Mouse (Mus musculus) fibroblast of lung, adult 2 months (primary cell): ENCODE data around the gene Rln3.

Source experiments
- DNase-seq: peaks from one replicate; pipeline ENCODE4 v3.0.0-alpha.2; 2011; ENCODE audit warnings: low read depth

Gene Rln3

GRCm38 (mm10) chr8:84065037-84065436, 20.2 kb upstream of the Rln3 start, which contains the start of gene Gm10643:
TSS of gene Gm10643 (minus strand) at chr8:84065137.
- DNase-seq = no peak

- DNase-seq = no peak
Measured at GRCm38 (mm10) chr8:84063861-84064610, 19.2 kb upstream of the Rln3 start.

DNA sequence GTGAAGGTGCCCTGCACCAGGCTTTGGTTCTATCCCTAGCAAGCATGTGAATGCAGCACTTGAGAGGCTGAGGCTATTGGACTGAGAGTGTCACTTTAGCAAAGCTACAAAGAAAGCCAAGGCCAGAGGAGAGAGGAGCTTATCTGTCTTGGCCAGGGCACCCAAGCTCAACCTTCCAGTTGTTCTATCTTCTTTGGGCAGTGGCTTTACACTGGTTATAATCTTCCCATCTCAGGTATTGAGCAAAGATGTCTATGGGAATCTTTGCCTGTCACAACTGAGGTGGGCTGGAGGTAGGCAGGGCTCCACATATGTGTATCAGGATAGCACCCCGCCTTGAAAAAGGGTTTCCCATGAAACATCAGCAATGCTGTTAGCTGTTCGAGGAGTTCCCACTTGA, 15.4 kb upstream of the Rln3 start:
- DNase-seq = no peak

DNA sequence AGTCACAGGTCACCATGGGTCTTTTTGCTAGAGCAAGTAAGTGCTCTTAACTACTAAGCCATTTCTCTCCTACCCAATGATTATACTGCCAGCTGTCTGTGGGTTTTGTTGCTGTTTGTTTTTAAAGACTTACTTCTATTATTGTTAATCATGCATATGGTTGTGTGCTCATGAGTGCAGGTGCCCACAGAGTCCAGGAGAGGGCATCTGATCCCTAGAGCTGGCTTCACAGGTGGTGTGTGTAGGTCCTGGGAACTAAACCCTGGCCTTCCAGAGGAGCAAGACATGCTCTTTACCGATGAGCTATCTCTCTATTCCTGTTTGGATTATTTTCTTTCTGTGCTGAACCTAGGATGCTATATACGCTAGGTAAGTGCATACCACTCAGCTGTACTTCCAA, 14.4 kb upstream of the Rln3 start:
- no peak for DNase-seq

GRCm38 (mm10) chr8:84057827-84058226, 13.0 kb upstream of the Rln3 start:
- DNase-seq = no peak

DNA sequence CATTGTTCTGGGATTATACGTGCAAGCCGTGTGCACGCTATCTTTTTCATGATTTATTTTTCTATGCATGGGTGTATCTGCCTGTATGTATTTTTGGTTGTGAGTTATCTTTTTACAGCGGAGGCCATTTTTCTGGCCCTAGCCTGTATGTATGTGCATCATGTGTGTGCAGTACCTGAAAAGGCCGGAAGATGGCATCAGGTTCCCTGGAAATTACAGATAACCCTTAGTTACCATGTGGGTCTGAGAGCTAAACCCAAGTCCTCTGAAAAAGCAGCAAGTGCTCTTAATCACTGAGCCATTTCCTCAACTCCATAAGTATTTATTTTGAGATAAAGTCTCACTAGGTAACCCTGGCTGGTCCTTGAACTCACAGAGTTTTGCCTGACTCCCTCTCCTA, 8.4 kb upstream of the Rln3 start:
- no peak for DNase-seq

DNA sequence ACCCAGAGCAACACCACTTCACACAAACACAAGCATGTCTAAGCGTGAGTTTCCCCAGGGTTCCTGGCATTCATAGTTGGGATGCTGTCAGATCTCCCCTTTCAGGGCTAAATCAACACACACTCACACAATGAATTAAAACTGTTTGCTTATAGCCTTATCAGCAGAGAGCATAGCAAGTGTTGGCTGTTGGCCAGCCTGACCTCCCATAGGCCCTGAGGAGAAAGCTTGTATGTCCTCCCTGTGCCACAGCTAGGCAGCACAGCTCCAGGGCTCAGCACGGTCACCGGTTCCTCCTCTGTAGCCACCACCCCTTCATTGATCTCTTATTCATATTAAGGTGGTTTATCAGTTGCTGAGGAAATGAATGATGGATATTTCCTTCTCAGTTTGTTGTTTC, 7.9 kb upstream of the Rln3 start:
- DNase-seq = no peak

GRCm38 (mm10) chr8:84048171-84048570, 3.4 kb upstream of the Rln3 start:
- no peak for DNase-seq

- DNase-seq = no peak
Measured at GRCm38 (mm10) chr8:84046505-84046904, 1.7 kb upstream of the Rln3 start.

- DNase-seq = no peak
Measured at GRCm38 (mm10) chr8:84044103-84044502, 697 bp downstream of the Rln3 start.

DNA sequence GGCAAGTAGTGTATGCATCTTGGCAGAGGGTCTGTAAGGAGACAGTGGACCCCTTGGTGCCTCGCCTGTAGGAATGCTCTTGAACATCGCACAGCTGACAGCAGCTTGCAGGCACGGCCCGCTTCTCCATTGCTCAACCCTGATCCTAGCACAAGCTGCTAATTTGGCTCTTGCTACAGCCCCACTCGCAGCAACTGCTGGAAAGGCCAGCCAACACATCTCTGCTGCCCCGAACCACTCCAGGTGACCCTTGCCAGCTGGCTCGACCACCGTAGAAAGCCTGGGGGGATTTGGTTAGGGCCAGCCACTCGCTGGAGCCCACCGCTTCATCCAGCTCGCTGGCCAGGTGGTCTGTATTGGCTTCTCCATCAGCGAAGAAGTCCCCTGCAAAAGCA, 1.9 kb downstream of the Rln3 start:
- DNase-seq = no peak

GRCm38 (mm10) chr8:84042066-84042947, 2.5 kb downstream of the Rln3 start, which contains the start of gene Il27ra:
TSS of gene Il27ra (minus strand) at chr8:84042589.
- DNase-seq = no peak

- DNase-seq = peak; percentile 44
Measured at GRCm38 (mm10) chr8:84039050-84039449, 5.8 kb downstream of the Rln3 start.

DNA sequence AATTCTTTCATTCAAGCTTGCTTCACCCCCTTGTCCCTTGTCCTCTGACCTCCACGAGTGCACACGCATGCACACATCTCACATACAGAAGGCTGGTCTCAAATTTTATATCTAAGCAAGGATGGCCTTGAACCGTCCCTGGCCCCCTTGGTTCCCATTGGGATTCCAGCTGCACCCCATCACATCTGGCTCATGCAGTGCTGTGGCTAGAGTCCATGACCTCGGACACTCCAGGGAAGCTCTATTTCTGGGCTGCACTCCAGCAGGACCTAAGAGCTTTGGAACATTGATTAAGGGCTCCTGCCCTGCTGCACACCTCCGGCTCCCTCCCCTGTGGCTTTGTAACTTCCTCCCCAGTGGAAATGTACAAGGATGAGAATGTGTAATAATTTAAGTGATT, 6.8 kb downstream of the Rln3 start:
- DNase-seq = no peak

- peak; percentile 62 for DNase-seq
Measured at GRCm38 (mm10) chr8:84032777-84033176, 12.0 kb downstream of the Rln3 start.

DNA sequence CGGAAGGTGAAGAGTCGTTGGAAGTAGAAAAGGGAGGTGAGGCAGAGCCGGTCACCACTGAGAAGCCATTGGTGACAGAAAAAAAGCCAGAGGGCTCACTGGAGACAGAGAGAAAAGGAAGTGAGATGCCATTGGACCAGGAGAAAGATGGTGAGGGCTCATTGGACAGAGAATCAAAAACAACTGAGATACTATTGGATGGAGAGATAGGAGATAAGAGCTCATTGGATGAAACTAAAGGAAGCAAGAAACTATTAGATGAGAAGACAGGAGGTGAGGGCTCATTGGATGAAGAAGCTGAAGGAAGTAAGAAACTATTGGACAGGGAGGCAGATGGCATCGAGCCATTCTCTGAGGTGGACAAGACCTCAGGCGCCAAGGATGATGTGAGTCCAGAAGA, 15.5 kb downstream of the Rln3 start:
- no peak for DNase-seq

DNA sequence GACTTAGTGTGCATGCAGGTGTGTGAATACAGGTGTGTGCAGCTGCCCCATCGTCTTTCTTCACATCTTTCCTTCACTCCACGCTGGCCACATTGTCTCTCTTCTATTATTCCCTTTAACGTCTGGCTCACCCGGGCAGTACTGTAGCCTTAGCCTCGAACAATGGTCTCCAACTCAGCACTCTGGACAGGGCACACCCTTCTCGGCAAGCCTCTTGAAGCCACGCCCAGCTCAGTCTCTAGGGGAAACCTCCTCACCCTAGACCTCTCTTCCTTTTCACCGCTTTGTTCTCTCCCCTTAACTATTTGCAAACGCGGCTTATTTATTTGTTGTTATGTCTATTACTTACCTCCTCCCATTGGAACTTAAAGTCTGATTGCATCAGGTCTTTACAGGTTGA, 17.4 kb downstream of the Rln3 start:
- DNase-seq = no peak

DNA sequence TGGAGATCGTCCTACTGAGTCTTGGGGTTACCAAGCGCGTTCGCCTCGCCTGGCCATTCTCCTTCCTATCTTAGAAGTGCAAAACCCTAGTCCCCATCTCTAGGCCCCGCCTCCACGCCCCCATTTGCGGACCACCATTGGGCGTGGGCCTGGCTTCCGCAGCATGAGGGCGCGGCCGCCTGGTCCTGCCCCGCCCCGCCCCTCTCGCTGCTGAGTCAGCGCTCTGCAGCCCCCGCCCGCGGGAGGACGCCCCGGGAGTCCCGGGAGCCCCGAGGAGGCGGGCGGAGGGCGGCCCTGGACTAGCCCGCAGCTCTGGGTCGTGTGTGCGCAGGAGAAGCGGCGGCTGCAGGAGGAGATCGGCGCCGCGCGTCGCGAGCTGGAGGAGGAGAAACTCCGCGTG, 18.9 kb downstream of the Rln3 start:
- no peak for DNase-seq

DNA sequence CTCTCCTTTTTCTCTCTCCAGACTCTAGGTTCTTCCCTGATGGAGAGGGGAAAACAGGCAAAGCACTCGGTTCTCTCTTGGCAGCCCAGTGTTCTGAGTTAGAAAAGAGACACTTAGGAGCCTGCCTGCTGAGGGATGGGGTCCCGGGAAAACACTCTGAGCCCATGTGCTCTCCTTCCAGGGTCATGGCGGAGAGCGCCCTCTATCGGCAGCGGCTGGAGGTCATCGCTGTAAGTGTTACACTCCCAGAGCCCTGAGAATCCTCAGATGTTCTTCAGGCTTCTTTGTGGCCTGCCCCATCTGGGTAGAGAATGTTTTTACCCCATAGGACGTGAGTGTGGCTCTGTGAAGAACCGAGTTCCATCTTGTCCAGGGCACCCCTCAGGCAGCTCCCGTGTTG, 20.6 kb downstream of the Rln3 start:
- no peak for DNase-seq

GRCm38 (mm10) chr8:84023631-84024030, 21.2 kb downstream of the Rln3 start:
- no peak for DNase-seq

DNA sequence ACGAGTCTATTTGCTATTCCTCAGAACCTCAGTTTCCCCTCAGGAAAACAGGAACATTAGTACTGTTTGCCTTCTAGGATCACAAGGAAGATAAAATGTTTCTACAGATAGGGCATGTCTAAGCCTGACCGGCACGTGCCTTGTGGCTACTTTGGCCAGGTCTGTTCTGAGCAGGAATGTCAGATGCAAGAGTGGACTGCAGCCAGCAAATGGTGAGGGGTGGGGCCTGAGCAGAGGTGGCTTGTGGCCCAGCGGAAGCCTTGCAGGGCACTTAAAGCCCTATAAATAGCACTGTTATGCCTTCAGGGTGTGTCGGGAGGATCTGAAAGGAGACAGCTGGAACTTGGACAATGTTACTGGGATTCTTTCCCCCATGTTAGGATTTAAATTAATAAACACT, 21.7 kb downstream of the Rln3 start:
- DNase-seq = no peak

- DNase-seq = no peak
Measured at GRCm38 (mm10) chr8:84021569-84021968, 23.2 kb downstream of the Rln3 start.

DNA sequence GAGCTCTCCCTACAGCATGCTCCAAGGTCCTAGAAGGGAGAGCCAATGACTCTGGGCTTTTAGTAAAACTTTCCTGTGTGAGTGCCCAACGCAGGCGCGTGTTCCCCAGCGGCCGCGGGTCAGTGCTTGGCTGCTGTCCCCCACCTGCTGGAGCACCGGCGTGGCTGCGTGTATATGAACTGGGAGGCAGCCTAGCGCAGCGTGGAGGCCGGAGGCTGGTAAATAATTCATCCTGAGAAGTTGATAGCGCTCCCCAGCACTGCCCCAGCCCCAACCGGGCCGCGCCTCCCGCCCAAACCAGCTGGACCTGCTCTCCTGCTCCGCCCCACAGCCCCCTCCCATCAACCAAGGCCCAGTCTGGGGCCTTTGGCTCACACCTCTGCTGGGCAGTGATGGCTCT, 23.7 kb downstream of the Rln3 start, which contains the start of gene Palm3:
Gene Palm3, plus strand, starts transcription at position 376 of the 400 bp plus-strand sequence.
- no peak for DNase-seq
